Mouse (Mus musculus) adrenal gland, postnatal 25 days (tissue): ENCODE measurements around the gene Ndrg3. TPM values are rescaled to one million over a fixed set of nuclear protein-coding genes. Genes with fewer than 3 reads are reported as not detected.
A peak's percentile ranks its signal among the peaks of the same experiment; 100 is the strongest.
"Not testable (repeated sequence)": the region's sequence is repeated elsewhere in the genome, so short reads cannot be mapped to it uniquely, and the experiment has no call there.

ENCODE experiments used
- DNase-seq: peaks from one replicate; pipeline ENCODE4 v3.0.0; 2021; ENCODE audit warnings: mixed read lengths
- total RNA-seq: library from RNA; stranded (reverse); gene quantifications from 2 replicates; pipeline ENCODE4 v1.2.3, GENCODE M21; 2021

The Ndrg3 gene
- total RNA-seq, 1 experiment from 2014 or later = 55.3 TPM

- DNase-seq = no peak
Observed at GRCm38 (mm10) chr2:156901344-156901743, 90.5 kb downstream of the Ndrg3 start.

- no peak for DNase-seq
Observed at GRCm38 (mm10) chr2:156899184-156899583, 92.7 kb downstream of the Ndrg3 start.

GRCm38 (mm10) chr2:156898374-156898773 lies 93.5 kb downstream of the Ndrg3 start:
- DNase-seq = no peak

GRCm38 (mm10) chr2:156897034-156897433 lies 94.8 kb downstream of the Ndrg3 start:
- no peak for DNase-seq

GRCm38 (mm10) chr2:156896384-156896914 lies 95.4 kb downstream of the Ndrg3 start:
- no peak for DNase-seq

GRCm38 (mm10) chr2:156894496-156895265 lies 97.2 kb downstream of the Ndrg3 start:
- no peak for DNase-seq

GRCm38 (mm10) chr2:156892821-156893220 lies 99.0 kb downstream of the Ndrg3 start:
- DNase-seq = peak; percentile 15

GRCm38 (mm10) chr2:156892240-156892639 lies 99.6 kb downstream of the Ndrg3 start:
- no peak for DNase-seq

- DNase-seq = no peak
Observed at GRCm38 (mm10) chr2:156888490-156888889, 103.4 kb downstream of the Ndrg3 start.

GRCm38 (mm10) chr2:156887017-156887416 lies 104.8 kb downstream of the Ndrg3 start, which contains the start of gene Sla2:
Gene Sla2 (minus strand): TSS chr2:156887192.
- no peak for DNase-seq

GRCm38 (mm10) chr2:156886084-156886631 lies 105.7 kb downstream of the Ndrg3 start:
- no peak for DNase-seq

- not testable (repeated sequence) for DNase-seq
Observed at GRCm38 (mm10) chr2:156885666-156886065, 106.2 kb downstream of the Ndrg3 start.

GRCm38 (mm10) chr2:156884396-156885211 lies 107.3 kb downstream of the Ndrg3 start:
- DNase-seq = no peak

- no peak for DNase-seq
Observed at GRCm38 (mm10) chr2:156882431-156883001, 109.3 kb downstream of the Ndrg3 start.

GRCm38 (mm10) chr2:156879541-156879940 lies 112.3 kb downstream of the Ndrg3 start:
- peak; percentile 40 for DNase-seq

- peak; percentile 15 for DNase-seq
Observed at GRCm38 (mm10) chr2:156877726-156878125, 114.1 kb downstream of the Ndrg3 start.

Other genes starting within 250 kb of the Ndrg3 start
- 42.3 and 50.9 TPM in 2 replicates for gene Myl9, start 216.6 kb downstream of the Ndrg3 start, total RNA-seq
- gene Tgif2, start 152.0 kb downstream of the Ndrg3 start, total RNA-seq = 5.5 and 5.8 TPM in 2 replicates
- 4.8 and 5.9 TPM in 2 replicates for gene 4930518I15Rik, start 134.1 kb downstream of the Ndrg3 start, total RNA-seq
- 284 and 313 TPM in 2 replicates for gene Rab5if, start 128.9 kb downstream of the Ndrg3 start, total RNA-seq
- not detected in 2 replicates for gene Sla2, start 104.9 kb downstream of the Ndrg3 start, total RNA-seq
- 5.9 and 7.8 TPM in 2 replicates for gene Dsn1, start 15.1 kb upstream of the Ndrg3 start, total RNA-seq
- gene Soga1, start 87.2 kb upstream of the Ndrg3 start, total RNA-seq = 45.8 and 49.1 TPM in 2 replicates
- not detected in 2 replicates for gene Tldc2, start 95.0 kb upstream of the Ndrg3 start, total RNA-seq
- 18.0 and 26.1 TPM in 2 replicates for gene Samhd1, start 143.2 kb upstream of the Ndrg3 start, total RNA-seq
- gene Rbl1, start 212.5 kb upstream of the Ndrg3 start, total RNA-seq = 8.8 and 9.0 TPM in 2 replicates